Mouse (Mus musculus) lung, postnatal 10 days (tissue): ENCODE results near the gene Rnf222.
"Not testable (repeated sequence)": the region's sequence is repeated elsewhere in the genome, so short reads cannot be mapped to it uniquely, and the experiment has no call there.

Source experiments
- DNase-seq: peaks from one replicate; pipeline ENCODE4 v3.0.0; 2021

Gene Rnf222

DNA sequence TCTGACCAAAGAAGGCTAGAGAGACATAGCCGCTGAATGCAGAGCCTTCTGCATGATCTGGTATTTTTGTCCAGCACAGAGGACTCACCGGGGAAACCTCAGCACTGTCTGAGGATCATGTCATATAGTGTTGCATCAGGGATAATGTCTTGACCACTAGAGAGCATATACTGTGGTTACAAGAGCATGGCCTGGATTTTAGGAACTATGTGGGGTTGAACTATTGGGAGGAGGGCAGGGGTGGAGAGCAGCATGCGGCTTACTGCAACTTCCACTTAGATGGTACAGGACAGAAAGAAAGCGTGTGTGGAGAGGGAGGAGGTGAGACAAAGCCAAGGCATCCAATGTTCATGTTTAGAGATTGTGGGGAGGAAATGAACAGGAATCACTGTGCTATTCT lies 26.2 kb downstream of the Rnf222 start:
- no peak for DNase-seq

GRCm38 (mm10) chr11:68923191-68923590 lies 34.8 kb downstream of the Rnf222 start:
- no peak for DNase-seq

GRCm38 (mm10) chr11:68924749-68925148 lies 36.4 kb downstream of the Rnf222 start:
- no peak for DNase-seq

- no peak for DNase-seq
These were observed 38.6 kb downstream of the Rnf222 start, which contains the start of gene Odf4 for GRCm38 (mm10) chr11:68926981-68927380. Odf4 (minus strand) TSS chr11:68927081.

- no peak for DNase-seq
These were observed 41.6 kb downstream of the Rnf222 start for GRCm38 (mm10) chr11:68929947-68930346.

- no peak for DNase-seq
These were observed 45.6 kb downstream of the Rnf222 start for GRCm38 (mm10) chr11:68933885-68934507.

- DNase-seq, result not testable (repeated sequence)
These were observed 48.6 kb downstream of the Rnf222 start for GRCm38 (mm10) chr11:68936951-68937350.

GRCm38 (mm10) chr11:68939451-68940304 lies 51.3 kb downstream of the Rnf222 start:
- DNase-seq, result peak; percentile 95

GRCm38 (mm10) chr11:68940516-68940915 lies 52.2 kb downstream of the Rnf222 start:
- DNase-seq, result no peak

DNA sequence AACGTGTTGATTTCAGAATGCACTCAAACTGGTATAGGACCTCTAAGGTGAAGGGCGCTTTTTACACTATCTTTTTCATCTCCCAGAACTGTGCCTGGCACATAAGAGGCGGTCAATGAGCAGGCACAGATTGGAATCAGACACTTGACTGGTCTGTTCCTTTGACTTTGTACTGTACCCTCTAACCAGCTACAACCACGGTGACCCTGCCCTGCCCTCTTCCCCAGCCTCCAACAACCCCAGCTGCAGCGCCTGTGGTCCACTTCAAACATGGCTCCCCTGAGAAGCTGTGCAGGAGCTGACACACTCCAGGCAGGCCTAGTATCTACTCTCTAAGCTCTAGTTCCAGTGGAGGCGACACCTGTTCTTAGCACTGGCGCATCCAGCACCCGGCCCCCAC lies 54.4 kb downstream of the Rnf222 start:
- DNase-seq, result no peak

DNA sequence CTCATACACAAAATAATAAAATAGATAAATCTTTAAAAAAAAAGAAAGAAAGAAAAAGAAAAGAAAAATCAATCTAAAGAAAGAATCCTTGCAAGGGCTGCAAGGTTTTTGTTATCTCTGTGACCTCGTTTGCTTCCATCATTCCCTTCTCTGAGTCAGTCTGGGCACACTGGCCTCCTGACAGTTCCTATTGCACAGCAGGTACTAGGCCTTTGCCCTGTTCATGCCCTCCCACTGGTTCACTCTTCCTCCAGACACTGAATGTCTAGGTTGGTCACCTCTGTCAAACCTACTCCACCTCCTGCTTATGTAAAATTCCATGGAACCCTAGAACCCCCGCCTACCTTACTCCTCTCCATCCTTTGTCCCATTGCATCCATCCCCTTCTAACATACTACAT lies 56.9 kb downstream of the Rnf222 start:
- no peak for DNase-seq
